Mouse (Mus musculus) spleen, embryonic (tissue): ENCODE results near the gene E4f1.

Source experiments
- CTCF ChIA-PET: fragments of 350-600 bp; sonication (Branson Sonifier 250); formaldehyde crosslinking; loops from one replicate; lab custom pipeline; 2022; lab: Charles Lee

E4f1 gene

DNA sequence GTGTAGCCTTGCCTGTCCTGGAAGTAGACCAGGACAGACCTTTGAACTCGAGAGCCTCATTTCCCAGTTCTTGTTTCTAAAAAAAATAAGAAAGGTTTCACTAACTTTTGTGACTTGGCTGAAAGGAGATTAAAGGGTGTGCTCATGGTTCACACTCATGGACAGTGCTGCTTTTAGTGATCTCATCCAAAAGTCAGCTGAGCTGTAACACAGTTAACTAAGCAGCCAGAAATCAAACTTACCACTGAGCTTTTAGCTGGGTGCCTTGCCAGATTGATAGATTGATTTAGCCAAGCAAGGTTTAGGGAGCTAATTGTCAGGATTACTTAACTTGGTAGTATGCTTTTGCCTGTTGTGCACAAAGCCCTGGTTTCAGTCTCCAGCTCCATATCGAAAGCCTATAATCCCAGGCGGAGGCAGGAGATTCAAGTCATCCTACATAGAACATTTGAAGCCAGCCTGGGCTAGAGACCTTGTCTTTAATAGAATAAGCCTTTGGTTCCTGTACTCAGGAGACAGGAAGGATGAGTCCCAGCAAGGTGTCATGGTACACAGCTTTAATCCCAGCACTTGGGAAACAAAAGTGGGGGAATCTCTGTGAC is 54.0 kb downstream of the E4f1 start:
- CTCF ChIA-PET: interaction anchor here (1.2 kb wide), 1 partner anchor 22 kb away, joined by 3 read pairs; no protein-coding TSS in a partner anchor

DNA sequence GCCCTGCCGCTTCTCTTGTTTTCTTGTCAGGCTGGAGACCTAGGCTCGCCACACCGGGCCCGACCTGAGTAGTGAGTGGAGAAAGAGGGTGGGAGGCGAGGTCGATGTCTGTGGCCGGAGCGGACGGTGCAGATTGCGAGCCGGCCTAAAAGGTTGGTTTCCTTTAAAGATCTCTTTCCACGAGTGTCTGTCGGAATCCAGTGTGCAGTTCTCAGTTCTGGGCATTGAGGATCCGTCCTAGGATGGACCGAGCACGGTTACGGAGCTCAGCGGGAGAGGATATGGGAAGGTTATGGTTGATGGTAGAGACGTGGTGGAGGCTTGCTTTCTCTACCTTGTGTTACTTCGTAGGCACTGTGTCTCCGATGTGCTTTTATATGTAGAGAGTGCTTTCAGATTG is 55.1 kb downstream of the E4f1 start:
- CTCF ChIA-PET: no interaction called here

DNA sequence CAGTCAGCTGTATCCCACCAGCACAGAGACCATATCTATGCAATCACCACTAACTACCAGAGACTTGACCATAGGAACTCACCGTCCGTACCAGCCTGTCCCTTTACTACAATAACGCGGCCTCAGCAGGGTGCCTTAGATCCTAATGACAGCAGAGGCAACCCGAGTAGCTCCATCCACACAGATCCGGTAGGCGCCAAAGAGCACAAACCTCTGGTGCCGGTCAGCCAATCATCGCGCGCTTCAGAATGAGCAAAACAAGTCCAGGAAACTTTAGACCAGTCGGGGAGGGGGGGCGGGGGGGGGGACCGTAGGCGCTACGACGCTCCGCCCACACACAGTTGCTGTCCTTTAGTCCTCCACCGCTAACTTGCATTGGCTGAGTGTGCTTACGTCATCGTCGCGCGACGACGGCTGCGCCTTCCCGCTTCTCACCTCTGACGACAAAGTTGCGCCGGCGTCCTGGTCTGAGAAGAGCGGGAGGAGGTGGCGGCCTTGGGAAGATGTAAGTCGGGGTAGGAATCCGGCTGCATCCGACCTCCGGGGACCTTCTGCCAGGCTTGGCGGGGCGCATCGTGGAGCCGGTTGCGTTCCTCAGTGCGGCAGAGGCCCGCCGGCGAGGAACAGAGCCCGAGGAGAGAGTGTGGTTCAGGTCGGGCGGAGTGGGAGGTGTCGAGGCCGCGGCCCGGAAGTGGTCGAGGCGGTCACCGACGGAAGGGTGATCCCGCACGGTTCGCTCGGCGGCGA is 55.7 kb downstream of the E4f1 start, which contains the start of gene Rnps1:
Gene Rnps1 (plus strand): TSS at position 336 of the 747 bp plus-strand sequence.
- CTCF ChIA-PET: no interaction called here

- CTCF ChIA-PET: interaction anchor here (0.6 to 0.7 kb wide), 2 partner anchors 14 to 60 kb away, joined by 3 to 4 read pairs; no protein-coding TSS in a partner anchor
Observed at GRCm38 (mm10) chr17:24413557-24414211, 56.4 kb downstream of the E4f1 start.

DNA sequence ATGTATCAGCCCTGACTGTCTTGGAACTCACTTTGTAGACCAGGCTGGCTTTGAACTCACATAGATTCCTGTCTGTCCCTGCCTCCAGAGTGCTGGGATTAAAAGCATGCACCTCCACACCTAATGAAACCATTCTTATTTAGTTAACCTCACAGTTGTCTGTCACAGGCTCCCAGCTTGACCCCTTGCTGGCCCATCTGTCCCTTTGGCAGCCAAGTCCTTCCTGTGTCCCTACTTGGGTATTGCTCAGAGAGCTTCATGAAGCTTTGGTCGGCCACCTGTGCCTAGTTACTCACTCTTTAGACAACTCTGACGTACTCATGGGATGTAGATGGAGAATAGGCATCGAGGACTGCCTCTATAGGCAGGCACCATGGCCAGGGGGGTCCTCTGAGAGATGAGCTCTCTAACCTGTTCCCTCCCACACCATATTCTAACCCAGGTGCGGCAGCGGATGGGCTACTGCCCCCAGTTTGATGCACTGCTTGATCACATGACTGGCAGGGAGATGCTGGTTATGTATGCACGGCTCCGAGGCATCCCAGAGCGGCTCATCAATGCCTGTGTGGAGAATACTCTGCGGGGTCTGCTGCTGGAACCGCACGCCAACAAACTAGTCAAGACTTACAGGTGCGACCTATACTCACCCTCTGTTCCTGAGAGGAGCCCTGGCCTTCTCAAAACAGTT is 62.9 kb downstream of the E4f1 start:
- CTCF ChIA-PET: no interaction called here

DNA sequence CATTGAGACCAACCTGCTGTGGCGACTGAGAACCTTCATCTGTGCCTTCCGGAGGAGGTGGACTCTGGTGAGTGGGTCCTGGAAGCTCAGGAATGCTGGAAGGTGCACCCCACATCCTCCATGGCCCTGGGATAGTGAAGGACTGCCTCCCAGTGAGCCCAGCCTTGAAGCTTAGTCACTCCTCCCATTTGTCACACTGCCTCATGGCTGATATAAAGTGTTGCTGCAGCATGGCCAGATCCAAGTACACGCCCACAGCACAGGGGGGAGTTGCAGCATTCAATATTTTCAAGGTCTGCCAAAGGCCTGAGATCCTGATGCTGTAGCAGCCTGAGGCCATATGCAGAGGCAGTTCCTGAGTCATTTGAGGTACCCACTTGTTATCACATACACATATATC is 67.7 kb downstream of the E4f1 start:
- CTCF ChIA-PET: no interaction called here

GRCm38 (mm10) chr17:24394456-24394855 is 75.7 kb downstream of the E4f1 start:
- CTCF ChIA-PET: no interaction called here
